Mouse (Mus musculus) urinary bladder, postnatal 14 days (tissue): Measurements from ENCODE around the gene Gabbr1.
"Not testable (repeated sequence)": the region's sequence is repeated elsewhere in the genome, so short reads cannot be mapped to it uniquely, and the experiment has no call there.

Experiments used
- DNase-seq: peaks from one replicate; pipeline ENCODE4 v3.0.0; 2021; ENCODE audit warnings: low spot score

The Gabbr1 gene

GRCm38 (mm10) chr17:37045611-37046311 is at the start of gene Gabbr1:
Gene Gabbr1 (plus strand): TSS chr17:37045966.
- DNase-seq, result peak; percentile 82

GRCm38 (mm10) chr17:36997033-36997735 is 48.6 kb upstream of the Gabbr1 start:
- DNase-seq, result peak; percentile 89

GRCm38 (mm10) chr17:36998477-36998876 is 47.3 kb upstream of the Gabbr1 start:
- DNase-seq, result no peak

GRCm38 (mm10) chr17:37000863-37001262 is 44.9 kb upstream of the Gabbr1 start, which contains the start of gene Zfp57:
Gene Zfp57 (plus strand): TSS chr17:37001163.
- DNase-seq, result no peak

GRCm38 (mm10) chr17:37002364-37003330 is 43.1 kb upstream of the Gabbr1 start:
- DNase-seq, result peak; percentile 74

GRCm38 (mm10) chr17:37003366-37003765 is 42.4 kb upstream of the Gabbr1 start:
- DNase-seq, result no peak

GRCm38 (mm10) chr17:37008161-37008560 is 37.6 kb upstream of the Gabbr1 start:
- no peak for DNase-seq

- DNase-seq, result no peak
Observed at GRCm38 (mm10) chr17:37009460-37010042, 36.2 kb upstream of the Gabbr1 start.

- DNase-seq, result no peak
Observed at GRCm38 (mm10) chr17:37011719-37012118, 34.0 kb upstream of the Gabbr1 start.

- DNase-seq, result no peak
Observed at GRCm38 (mm10) chr17:37012141-37012540, 33.6 kb upstream of the Gabbr1 start.

- no peak for DNase-seq
Observed at GRCm38 (mm10) chr17:37016333-37016732, 29.4 kb upstream of the Gabbr1 start.

- no peak for DNase-seq
Observed at GRCm38 (mm10) chr17:37018328-37018727, 27.4 kb upstream of the Gabbr1 start.

- DNase-seq, result not testable (repeated sequence)
Observed at GRCm38 (mm10) chr17:37019242-37019641, 26.5 kb upstream of the Gabbr1 start.

- DNase-seq, result no peak
Observed at GRCm38 (mm10) chr17:37022628-37023576, 22.9 kb upstream of the Gabbr1 start, which contains the start of gene Mog. Gene Mog (minus strand): TSS chr17:37023398.

GRCm38 (mm10) chr17:37026425-37026824 is 19.3 kb upstream of the Gabbr1 start:
- DNase-seq, result no peak

GRCm38 (mm10) chr17:37027486-37027885 is 18.3 kb upstream of the Gabbr1 start:
- no peak for DNase-seq

- no peak for DNase-seq
Observed at GRCm38 (mm10) chr17:37028212-37028611, 17.6 kb upstream of the Gabbr1 start.

- DNase-seq, result peak; percentile 91
Observed at GRCm38 (mm10) chr17:37028683-37029120, 17.1 kb upstream of the Gabbr1 start.

- no peak for DNase-seq
Observed at GRCm38 (mm10) chr17:37029162-37029561, 16.6 kb upstream of the Gabbr1 start.

- DNase-seq, result no peak
Observed at GRCm38 (mm10) chr17:37039127-37039894, 6.5 kb upstream of the Gabbr1 start.
